Mouse (Mus musculus) kidney, postnatal 0 days (tissue): Measurements from ENCODE around the gene B9d2. TPM values are rescaled to one million over a fixed set of nuclear protein-coding genes. Genes with fewer than 3 reads are reported as not detected.
A peak's percentile ranks its signal among the peaks of the same experiment; 100 is the strongest.

Experiments
- ATAC-seq: fragments of 200-750 bp; cut with Nextera tagmentation; replicated peaks from 2 replicates; pipeline ENCODE4 v1.8.0; 2017; ENCODE audit warnings: low read depth, moderate number of reproducible peaks, moderate TSS enrichment, moderate library complexity; ENCODE audit not compliant: low FRiP score
- DNase-seq: peaks from one replicate; pipeline ENCODE4 v3.0.0-alpha.2; 2016; ENCODE audit warnings: low spot score
- H3K27ac ChIP-seq: fragments of 300-500 bp; sonication (generic); 2 replicates; pipeline ENCODE4 v1.5.1; 2014; ENCODE audit warnings: mild to moderate bottlenecking
- H3K27me3 ChIP-seq: fragments of 300-500 bp; sonication (generic); 2 replicates; pipeline ENCODE4 v1.6.1; 2014; ENCODE audit warnings: low read length, mixed read lengths; ENCODE audit not compliant: insufficient read depth
- H3K36me3 ChIP-seq: fragments of 300-500 bp; sonication (generic); 2 replicates; pipeline ENCODE4 v1.6.1; 2014; ENCODE audit warnings: low read length, mixed read lengths; ENCODE audit not compliant: insufficient read depth
- H3K4me1 ChIP-seq: fragments of 300-500 bp; sonication (generic); replicated peaks from 2 replicates; pipeline ENCODE4 v1.6.1; 2014; ENCODE audit warnings: antibody characterized with exemption, low read length, mixed read lengths; ENCODE audit not compliant: insufficient read depth
- H3K4me2 ChIP-seq: fragments of 300-500 bp; sonication (generic); 2 replicates; pipeline ENCODE4 v1.6.1; 2014; ENCODE audit warnings: mild to moderate bottlenecking, low read length, moderate library complexity, mixed read lengths
- H3K4me3 ChIP-seq: fragments of 300-500 bp; sonication (generic); replicated peaks from 2 replicates; pipeline ENCODE4 v1.5.1; 2014; ENCODE audit warnings: low read depth, low read length
- H3K9ac ChIP-seq: fragments of 300-500 bp; sonication (generic); 2 replicates; pipeline ENCODE4 v1.6.1; 2014; ENCODE audit warnings: low read depth, low read length
- H3K9me3 ChIP-seq: fragments of 300-500 bp; sonication (generic); replicated peaks from 2 replicates; pipeline ENCODE4 v1.6.1; 2016; ENCODE audit warnings: low read length, inconsistent platforms, mixed read lengths
- CTCF ChIP-seq: IDR thresholded peaks from 2 replicates; pipeline ENCODE4 v1.5.1; 2016; ENCODE audit warnings: antibody characterized with exemption, low read depth, mild to moderate bottlenecking, moderate library complexity
- WGBS: fragments of 180-500 bp; shearing (Covaris S2); extraction: QIAGEN DNeasy Blood & Tissue Kit; methylation state at CpG from one replicate; pipeline ENCODE4 v1.1.7; 2014; 5-methylcytosine and 5-hydroxymethylcytosine counted together
- polyA plus RNA-seq: library from polyadenylated mRNA; unstranded; fragments of >200 nt; fragmentation: Nextera tagmentation; extraction: Ambion mirVana; gene quantifications from 2 replicates; pipeline ENCODE4 v1.2.1, GENCODE M21; 2015

The B9d2 gene
- 31.4 and 32.3 TPM in 2 replicates for polyA plus RNA-seq

DNA sequence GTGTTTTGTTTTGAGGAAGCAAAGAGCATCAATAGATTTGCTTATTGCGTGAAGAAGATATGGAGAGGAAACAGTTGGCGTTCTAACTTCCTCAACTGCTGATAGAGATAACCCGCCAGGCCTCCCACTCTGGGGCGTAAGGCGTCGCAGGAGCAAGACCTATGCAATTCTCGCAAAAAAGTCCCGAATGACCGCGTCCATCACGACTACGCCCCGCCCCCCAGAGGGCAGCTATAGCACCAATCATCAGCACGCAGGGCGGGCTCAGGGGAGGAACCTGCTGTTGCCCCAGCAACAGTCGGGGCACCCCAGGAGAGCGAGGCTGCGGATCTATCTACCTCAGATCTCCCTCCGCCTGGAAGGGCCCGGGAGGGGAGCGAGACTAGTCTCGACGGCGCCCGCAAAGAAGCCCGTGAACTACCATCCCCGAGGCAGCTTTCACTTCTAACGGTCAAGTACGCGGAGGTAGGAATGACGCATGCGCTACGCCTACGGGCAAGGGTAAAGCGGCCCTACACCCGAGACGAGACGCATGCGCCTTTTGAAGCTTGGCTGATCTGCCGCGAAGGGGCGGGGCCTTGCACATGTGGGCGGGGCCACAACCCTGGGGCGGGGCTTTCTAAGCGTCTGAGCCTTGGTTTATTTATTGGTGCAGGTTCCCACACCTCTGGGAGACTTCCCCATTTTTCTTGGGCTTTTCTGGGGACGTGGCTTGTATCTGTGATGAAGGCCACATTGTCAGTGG, at the start of gene B9d2:
Gene B9d2 (plus strand): TSS at position 267 of the 745 bp plus-strand sequence.
- Histone ChIP-seq H3K27me3 (no peaks in the 10 kb centered on the region), H3K27ac (peak within 1 kb of the TSS; percentile 88), H3K4me3 (peak within 1 kb of the TSS; percentile 61), H3K36me3 (no peaks in the 10 kb centered on the region), H3K4me2 (peak within 1 kb of the TSS; percentile 50), H3K9me3 (no peaks in the 10 kb centered on the region), H3K4me1 (0 out of 2 replicates have a peak, but pooled peaks cover 4% of the 10 kb centered on the region), H3K9ac (peak within 1 kb of the TSS; percentile 57)
- peak; percentile 98 for DNase-seq
- TF ChIP-seq CTCF = peak; percentile 17; the same call in 1 of the 2 replicates
- ATAC-seq = peak; percentile 97
- under 1% methylated on average over 46 of the region's 46 CpGs for WGBS

DNA sequence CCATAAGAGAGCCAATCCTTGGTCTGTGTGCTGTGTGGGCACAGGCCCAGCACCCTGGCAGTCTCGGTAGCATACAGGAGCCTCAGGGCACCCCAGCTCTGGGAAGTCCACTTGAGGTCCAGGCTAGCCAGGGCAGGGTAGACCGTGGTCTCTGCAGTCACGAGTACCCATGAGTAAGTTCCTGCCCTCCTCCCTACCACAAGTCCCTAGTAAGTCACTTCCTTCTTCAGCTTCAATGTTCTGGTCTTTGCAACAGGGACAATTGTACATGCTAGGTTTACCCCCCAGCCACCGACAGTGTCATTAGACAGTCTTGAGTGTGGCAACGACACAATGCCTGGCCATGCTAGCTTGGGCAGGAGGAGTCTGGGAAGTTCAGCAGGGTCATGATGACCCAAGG, 47.9 kb upstream of the B9d2 start:
- H3K9ac ChIP-seq = no peak overlapping the region
- H3K4me1 ChIP-seq = 0 out of 2 replicates have a peak, but pooled peaks cover 8% of the 10 kb centered on the region
- ATAC-seq (no peak), DNase-seq (no peak)
- TF ChIP-seq CTCF = no peak
- 83% methylated on average over 5 of the region's 5 CpGs for WGBS
- H3K4me3 ChIP-seq = no peak overlapping the region
- no peak overlapping the region for H3K4me2 ChIP-seq
- H3K9me3 ChIP-seq = no peaks in the 10 kb centered on the region
- peaks cover 31% of the 10 kb centered on the region for H3K36me3 ChIP-seq
- H3K27ac ChIP-seq = no peak overlapping the region
- H3K27me3 ChIP-seq = no peaks in the 10 kb centered on the region

DNA sequence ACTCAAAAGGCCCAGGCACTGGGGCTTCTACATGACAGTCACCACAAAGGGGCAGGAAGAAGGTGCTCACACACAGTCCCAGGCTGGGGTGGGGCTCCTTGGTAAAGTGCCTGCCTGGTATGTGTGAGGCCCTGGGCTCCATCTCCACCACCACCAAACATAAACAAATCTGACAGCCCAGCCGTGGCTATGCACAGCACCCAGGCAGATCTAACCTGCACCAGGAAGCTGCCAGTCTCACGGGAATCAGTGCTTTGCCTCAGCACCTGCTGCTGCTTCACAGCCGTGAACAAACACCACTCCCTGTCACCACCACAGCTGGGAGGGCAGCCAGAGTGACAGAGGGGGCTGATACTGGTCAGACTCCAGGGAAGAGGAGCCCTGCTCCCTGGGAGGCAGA, 44.2 kb upstream of the B9d2 start:
- no peaks in the 10 kb centered on the region for H3K9me3 ChIP-seq
- 48% methylated on average over 3 of the region's 3 CpGs for WGBS

DNA sequence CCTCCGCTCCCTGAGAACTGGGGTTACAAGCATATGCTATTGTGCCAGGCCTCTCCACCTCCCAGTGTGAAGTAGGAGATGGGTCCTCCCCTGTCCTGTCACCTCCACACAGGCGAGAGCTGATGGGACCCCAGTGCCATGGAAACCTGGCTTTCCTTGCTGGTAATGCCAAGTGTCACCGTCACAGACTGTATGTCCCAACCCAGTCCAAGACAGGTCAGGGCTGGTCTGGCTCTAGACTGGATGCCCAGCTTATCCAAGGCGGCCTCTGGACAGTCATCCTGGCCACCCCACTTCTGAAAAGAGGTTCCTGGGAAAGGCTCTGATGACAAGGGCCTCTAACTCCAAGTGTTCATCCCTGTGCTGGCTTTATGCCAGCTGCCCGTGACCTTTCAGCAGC, 43.5 kb upstream of the B9d2 start:
- DNase-seq = no peak
- H3K4me3 ChIP-seq = no peak overlapping the region
- no peaks in the 10 kb centered on the region for H3K9me3 ChIP-seq
- ATAC-seq = no peak
- no peak for TF ChIP-seq CTCF
- peaks cover 24% of the 10 kb centered on the region for H3K36me3 ChIP-seq
- 91% methylated on average over 5 of the region's 5 CpGs for WGBS
- H3K9ac ChIP-seq = no peak overlapping the region
- no peaks in the 10 kb centered on the region for H3K27me3 ChIP-seq
- H3K4me2 ChIP-seq = no peak overlapping the region
- H3K27ac ChIP-seq = no peak overlapping the region
- H3K4me1 ChIP-seq = no peaks in the 10 kb centered on the region

More for the DNA sequence above, 44.2 kb upstream of the B9d2 start:
- Histone ChIP-seq H3K4me3 (no peak overlapping the region), H3K9ac (no peak overlapping the region), H3K4me1 (no peaks in the 10 kb centered on the region), H3K27me3 (no peaks in the 10 kb centered on the region), H3K36me3 (peaks cover 25% of the 10 kb centered on the region), H3K4me2 (no peak overlapping the region), H3K27ac (no peak overlapping the region)
- no peak for ATAC-seq
- no peak for DNase-seq
- TF ChIP-seq CTCF = no peak

DNA sequence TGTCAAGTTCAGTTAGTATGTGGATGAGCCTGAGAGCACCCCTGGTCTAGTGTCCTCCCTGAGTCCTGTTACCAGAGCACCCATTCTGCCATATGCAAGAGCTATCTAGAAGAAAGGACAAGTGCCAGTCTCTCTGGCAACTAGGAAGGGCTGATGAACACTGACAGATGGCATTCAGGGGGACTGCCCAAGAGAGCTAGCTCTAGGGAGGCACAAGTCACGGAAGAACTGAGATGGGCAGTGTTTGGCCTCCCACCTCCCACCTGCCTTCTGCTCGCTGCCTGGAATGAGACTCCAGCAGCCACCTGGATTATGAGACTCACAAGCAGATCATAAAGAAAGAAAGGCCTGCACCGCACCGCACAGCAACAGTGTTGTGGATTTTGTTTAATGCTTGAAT, 40.8 kb upstream of the B9d2 start:
- Histone ChIP-seq H3K27ac (no peak overlapping the region), H3K4me3 (no peak overlapping the region), H3K9ac (no peak overlapping the region), H3K9me3 (no peaks in the 10 kb centered on the region), H3K36me3 (peaks cover 13% of the 10 kb centered on the region), H3K27me3 (no peaks in the 10 kb centered on the region), H3K4me1 (no peaks in the 10 kb centered on the region), H3K4me2 (no peak overlapping the region)
- ATAC-seq (no peak), DNase-seq (no peak)
- WGBS = 81% methylated on average over 4 of the region's 4 CpGs
- TF ChIP-seq CTCF = no peak

DNA sequence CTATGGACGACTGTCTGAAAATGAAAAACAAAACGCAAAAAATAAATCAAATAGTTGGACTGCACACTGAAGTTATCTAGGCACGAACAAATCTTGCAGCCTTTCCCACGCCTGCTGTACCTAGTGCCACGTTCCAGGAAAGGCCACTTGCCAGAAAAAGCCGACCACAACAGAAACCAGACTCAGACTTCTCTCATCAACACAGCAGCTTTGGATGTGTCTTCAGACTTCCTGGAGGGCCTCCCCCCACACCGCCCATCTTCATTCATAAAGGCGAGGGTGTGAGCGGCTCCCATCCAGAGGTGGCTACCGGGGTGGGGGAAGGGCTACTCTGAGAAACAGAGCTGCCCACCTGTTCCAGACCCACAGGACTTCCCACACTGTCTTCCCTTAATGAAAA, 36.4 kb upstream of the B9d2 start:
- Histone ChIP-seq H3K4me2 (no peak overlapping the region), H3K27me3 (no peaks in the 10 kb centered on the region), H3K27ac (no peak overlapping the region), H3K4me3 (no peak overlapping the region), H3K9me3 (no peaks in the 10 kb centered on the region), H3K4me1 (no peaks in the 10 kb centered on the region), H3K9ac (no peak overlapping the region), H3K36me3 (no peaks in the 10 kb centered on the region)
- DNase-seq = no peak
- whole genome bisulfite sequencing = 79% methylated on average over 10 of the region's 10 CpGs
- no peak for TF ChIP-seq CTCF
- ATAC-seq = no peak

DNA sequence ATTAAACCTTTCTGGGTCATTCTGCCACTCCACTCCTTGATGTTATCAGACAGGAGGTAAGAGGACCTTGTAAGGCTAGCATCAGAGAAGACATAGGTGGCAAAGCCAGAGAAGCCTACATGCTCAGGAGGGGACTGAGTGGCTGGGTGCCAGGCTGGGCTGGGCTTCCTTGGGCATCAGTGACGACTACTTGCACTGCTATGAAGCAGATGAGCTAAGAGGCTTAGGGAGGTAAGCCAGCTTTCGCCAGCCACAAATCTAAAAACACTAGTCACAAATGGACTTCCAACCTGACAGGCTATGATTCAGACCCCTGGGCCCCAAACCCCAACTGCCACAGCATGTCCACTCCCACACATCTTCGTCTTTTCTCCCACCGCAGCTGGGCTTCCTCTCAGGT, 35.9 kb upstream of the B9d2 start:
- no peak for DNase-seq
- Histone ChIP-seq H3K9me3 (no peaks in the 10 kb centered on the region), H3K4me3 (no peak overlapping the region), H3K36me3 (no peaks in the 10 kb centered on the region), H3K27ac (no peak overlapping the region), H3K27me3 (no peaks in the 10 kb centered on the region), H3K4me1 (no peaks in the 10 kb centered on the region), H3K4me2 (no peak overlapping the region), H3K9ac (no peak overlapping the region)
- no peak for TF ChIP-seq CTCF
- WGBS = 41% methylated on average over 4 of the region's 4 CpGs
- no peak for ATAC-seq
